Mouse (Mus musculus): ENCODE data around the gene Nedd9.

- TF ChIP-seq POLR2A (IDR thresholded peaks at IDR 0.05; ENCODE audit: insufficient read depth, low read length) (no peak), CTCF (IDR thresholded peaks at IDR 0.05; ENCODE audit: low read depth, low read length) (no peak), EP300 (IDR thresholded peaks at IDR 0.05; ENCODE audit: insufficient read depth, low read depth, low read length) (no peak)
These were observed 105.9 kb downstream of the Nedd9 start for GRCm38 (mm10) chr13:41381041-41381805.

Measured in ES-Bruce4 (cell line).